Mouse (Mus musculus) 3T3-L1 (cell line): Measurements from ENCODE around the gene Vti1a.

Source experiments
- DNase-seq: peaks from one replicate; pipeline ENCODE4 v3.0.0-alpha.2; 2015; ENCODE audit warnings: low read depth, low spot score

Gene Vti1a

DNA sequence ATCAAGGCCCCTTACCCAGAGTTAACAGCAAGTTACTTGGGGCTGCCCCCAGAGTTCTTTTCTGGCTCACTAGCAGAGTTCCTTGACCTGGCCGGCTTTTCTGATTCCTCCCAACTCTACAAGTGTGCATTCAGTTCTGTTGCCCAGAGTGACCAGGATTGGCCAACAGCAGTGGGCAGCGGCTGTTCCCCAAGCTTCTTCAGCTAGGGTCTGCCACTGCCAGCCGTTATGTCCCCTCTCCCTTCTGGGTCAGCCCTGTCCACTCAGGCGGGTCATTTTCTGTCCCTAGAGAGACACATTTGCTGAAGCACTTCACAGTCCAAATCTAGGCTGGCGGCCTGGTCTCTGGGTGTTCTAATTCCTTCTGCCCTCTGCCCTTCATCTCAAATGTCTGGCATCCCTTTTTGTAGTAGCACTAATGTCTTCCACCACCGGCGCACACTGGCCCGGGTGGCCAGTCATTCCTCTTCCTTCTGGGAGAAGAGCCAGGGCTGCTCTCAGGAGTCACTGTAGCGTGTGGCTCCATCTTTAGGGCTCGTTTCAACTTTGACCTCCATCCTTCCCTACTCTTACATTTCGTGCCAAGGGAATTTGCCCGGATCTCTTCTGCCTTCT is 305.0 kb downstream of the Vti1a start:
- DNase-seq = peak; percentile 21

DNA sequence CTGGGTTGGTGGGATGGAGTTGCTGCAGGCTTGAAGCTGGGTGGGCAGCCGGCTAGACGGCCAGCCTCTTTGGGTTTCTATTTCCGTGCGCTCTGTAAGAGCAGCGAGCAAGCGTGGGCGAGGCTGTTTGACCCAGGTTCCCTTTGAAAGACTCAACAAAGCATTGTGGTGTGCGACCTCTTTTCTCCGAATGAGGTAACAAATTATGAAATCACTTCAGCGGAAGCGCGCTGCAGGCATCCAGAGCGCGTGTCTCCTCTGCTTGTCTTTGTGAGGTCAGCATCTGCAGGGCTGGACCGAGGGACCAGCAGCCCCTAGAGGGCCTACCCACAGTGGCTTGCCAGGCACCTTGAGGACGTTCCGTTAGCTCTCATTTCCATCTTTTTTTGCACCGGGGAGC is 306.7 kb downstream of the Vti1a start:
- DNase-seq = no peak

- DNase-seq = no peak
Observed at GRCm38 (mm10) chr19:55623605-55624004, 307.5 kb downstream of the Vti1a start.

DNA sequence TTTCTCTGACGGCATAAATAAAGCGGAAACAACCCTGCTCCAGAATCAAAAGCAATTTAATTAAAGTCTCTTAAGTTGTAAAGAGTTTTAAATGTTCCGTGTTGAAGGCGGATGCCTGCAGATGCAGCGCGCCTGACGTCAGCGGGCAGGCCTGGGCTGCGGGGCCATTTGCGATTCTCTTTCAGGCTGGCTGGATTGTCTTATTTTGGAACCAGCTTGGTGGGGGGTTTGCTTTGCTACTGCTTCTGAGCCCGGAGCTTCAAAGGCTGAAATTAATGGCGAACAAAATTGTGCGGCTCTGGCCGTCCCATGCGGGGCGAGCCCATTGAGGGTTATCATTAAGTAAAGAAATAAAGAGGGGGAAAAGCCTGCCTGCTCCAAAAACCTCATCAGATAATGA is 310.4 kb downstream of the Vti1a start:
- DNase-seq = no peak

GRCm38 (mm10) chr19:55626952-55627351 is 310.9 kb downstream of the Vti1a start:
- DNase-seq = no peak

GRCm38 (mm10) chr19:55635488-55635887 is 319.4 kb downstream of the Vti1a start:
- DNase-seq = no peak

DNA sequence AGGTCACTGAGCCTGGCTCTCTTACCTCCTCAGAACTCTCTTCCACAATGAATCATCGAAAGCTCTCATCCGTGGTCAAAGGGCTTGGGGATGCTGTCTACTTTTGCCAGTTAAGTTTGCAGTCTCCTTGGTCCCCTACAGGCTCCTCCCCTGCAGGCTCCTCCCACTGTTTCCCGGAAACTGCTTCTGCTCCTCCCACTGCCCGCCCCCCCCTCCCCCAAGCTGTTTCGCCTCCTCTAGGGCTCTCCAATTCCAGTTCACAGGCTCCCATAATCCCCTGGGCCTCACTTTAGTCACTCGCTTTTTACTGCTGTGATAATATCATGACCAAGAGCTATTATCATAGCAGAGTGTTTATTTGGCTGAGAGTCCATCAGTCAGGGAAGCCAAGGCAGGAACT is 324.2 kb downstream of the Vti1a start:
- DNase-seq = peak; percentile 23

DNA sequence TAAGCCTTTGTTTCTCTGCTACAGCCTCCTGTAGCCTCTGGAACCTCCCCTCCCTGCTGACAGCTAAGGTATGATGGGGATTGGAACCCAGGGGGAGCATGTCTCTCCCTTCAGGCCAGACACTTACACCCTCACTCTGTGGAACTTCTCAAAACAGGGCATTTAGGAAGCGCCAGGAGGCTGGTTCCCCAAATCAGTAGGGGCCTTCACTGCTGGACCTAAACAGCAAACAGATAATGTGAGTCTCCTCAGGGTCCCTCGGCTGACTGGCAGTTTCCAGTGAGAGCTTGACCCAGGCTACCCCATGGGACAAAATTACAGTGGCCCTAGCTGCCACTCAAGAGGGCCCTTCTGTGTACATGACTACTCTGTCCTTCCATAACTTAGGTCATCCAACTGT is 325.8 kb downstream of the Vti1a start:
- DNase-seq = no peak

- DNase-seq = no peak
Observed at GRCm38 (mm10) chr19:55642361-55642760, 326.3 kb downstream of the Vti1a start.

DNA sequence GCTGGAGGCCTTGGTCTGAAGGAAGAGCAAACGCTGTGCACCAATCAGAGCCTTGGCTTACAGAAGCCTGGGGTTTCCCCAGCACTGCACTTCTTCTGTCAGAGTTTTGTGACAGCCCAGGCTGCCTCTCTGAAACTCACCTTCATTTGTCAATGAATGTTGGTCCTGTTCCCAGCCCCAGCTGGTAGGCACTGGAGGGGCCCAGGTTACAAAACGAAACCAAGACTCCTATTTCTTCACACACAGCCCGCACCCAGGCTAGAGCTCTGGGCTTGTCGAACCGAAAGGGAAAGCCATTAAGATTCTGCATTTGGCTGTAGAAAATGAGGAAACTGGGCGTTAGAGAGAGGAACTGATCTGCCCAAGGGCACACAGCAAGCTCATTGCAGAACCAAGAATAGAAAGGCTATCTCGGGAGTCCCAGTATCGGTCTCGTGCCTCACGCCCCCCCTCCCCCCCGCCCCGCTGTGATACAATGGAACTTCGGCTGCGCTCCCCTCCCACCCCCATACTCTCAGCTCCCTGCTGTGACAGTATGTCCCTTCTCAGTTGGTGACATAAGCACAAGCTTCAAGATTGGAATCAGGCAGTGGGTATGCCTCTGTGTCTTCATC is 327.3 kb downstream of the Vti1a start:
- DNase-seq = peak; percentile 49

DNA sequence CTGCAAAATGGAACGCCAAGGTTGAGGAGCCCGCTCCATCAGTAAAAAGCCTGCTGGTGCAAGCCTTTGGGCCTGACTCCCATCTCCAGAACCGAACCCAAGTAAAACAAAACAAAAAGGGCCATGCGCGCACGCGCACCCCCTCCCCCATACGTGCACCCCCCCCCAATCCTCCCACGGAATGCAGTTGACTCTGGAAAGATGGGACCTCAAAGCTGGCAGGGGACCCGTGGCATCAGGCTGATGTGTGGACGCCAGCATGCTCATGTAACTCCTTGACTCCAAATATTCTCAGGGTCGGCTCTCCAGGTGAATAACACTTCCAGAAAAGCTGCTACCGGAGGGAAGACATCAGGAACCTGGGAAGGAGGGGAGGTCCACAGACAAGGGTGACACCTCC is 327.8 kb downstream of the Vti1a start:
- DNase-seq = no peak

DNA sequence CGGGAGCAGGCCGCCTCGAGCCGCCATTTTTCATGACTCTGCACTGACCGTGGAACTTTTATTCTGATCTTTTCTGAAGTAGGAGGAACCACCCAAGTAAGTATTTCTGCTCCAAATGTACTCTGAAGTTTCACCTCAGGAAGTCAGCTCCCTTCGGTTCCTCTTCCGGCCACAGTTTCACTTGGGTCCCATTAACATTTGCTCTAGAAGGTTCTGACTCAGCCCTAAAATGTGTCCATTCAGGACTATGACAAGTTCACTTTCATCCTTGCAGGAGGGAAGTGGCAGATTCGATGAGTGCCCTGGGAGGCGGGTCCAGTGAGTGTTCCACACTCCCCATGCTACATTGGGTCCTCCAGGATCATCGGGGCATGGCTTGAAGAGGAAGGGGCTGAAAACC is 333.3 kb downstream of the Vti1a start:
- no peak for DNase-seq

- DNase-seq = no peak
Observed at GRCm38 (mm10) chr19:55651017-55651416, 334.9 kb downstream of the Vti1a start.

DNA sequence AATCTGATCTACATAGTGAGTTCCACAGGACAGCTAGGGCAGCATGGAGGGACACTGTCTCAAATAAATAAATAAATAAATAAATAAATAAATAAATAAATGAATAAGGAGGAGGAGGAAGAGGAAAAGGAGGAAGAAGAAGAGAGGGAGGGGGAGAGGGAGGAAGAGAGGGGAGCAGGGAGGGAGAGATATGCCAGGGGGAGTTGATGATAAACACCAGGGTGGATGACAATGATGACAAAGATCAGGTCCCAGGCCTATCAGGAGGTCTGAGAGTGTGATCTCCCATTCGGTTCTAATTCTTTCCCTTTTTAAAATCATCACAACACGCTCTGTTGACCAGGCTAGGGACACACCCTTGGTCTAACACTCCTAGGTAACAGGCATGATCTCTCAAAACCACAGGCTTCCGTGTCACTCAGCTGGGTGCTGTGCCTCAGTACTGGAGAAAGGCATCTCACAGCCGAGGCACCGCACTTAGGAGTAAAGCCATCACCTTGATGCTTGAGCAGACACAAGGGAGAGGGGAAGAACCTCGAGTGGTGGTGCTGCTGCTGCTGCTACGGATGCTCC is 336.7 kb downstream of the Vti1a start:
- no peak for DNase-seq

- no peak for DNase-seq
Observed at GRCm38 (mm10) chr19:55660165-55660564, 344.1 kb downstream of the Vti1a start.

DNA sequence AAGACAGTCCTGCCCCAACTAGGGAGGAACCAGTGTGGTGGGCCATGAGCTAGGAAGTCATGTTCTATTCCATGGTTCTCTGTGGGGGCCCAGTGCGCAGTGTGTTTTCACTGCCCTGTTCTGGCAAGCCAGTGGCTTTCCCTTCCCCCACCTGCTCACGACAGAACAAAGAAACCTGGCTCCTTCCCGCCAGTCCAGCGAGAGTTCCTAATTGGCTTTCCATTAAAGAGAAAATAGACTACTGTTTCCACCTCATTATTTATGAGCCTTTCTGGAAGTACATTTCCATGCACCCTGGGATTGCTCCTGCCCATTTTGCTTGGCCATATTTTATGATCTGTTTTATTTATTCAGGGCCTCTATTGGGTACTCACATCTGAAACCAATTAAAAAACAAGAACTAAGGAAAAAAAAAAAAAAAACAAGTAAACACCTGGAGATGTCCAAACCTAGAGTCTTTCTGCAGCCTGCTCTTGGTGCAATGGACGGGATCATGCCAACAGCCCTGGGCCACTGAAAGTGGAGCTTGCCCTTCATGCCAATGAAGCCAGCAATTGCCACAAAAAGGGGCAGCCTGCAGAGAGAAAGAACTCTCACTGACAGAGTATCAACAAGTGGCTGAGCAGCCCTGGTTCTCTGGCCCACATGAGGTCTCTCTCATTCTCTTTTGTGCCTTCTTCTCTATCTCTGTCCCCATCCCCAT is 346.6 kb downstream of the Vti1a start:
- DNase-seq = no peak

- DNase-seq = no peak
Observed at GRCm38 (mm10) chr19:55667787-55668186, 351.7 kb downstream of the Vti1a start.

- no peak for DNase-seq
Observed at GRCm38 (mm10) chr19:55668896-55669295, 352.8 kb downstream of the Vti1a start.
